9 mouse cellular contexts compared by ENCODE assay signal in genomic region chr7:25802241-25803125, GRCm38 (mm10). TPM values are rescaled to one million over a fixed set of nuclear protein-coding genes. Genes with fewer than 3 reads are reported as not detected.
DNase-seq lines count a peak whose midpoint lies in the region; ATAC-seq and TF ChIP-seq lines count a peak whose summit lies in the region.
"Had no signal": no experiment of that assay in that cellular context is flagged by ENCODE, and none has a peak within 500 bp of the region (broad histone marks: within the 10 kb centered on the region; RNA-seq: fewer than 3 reads in every experiment).

No protein-coding gene starts in this region.

- H3K4me1 ChIP-seq in spleen, adult 2 months (ENCODE audit: control insufficient read depth, insufficient read depth, insufficient read length) = no peaks in the 10 kb centered on the region
- H3K4me1 ChIP-seq in intestine, embryonic 15.5 days (replicated peaks) = peaks cover 14% of the 10 kb centered on the region
- peaks cover 3% of the 10 kb centered on the region; the same call in 1 of the 2 replicates for H3K4me1 ChIP-seq in liver, postnatal 0 days (ENCODE audit: insufficient read depth)
- peaks cover 9% of the 10 kb centered on the region for H3K4me1 ChIP-seq in stomach, embryonic 16.5 days (ENCODE audit: control insufficient read depth, insufficient read depth, low read length)

- WGBS in spleen, adult 2 months = 64% methylated on average over 24 of the region's 24 CpGs
- WGBS in intestine, embryonic 15.5 days = 21% methylated on average over 24 of the region's 24 CpGs
- 35% methylated on average over 24 of the region's 24 CpGs for whole genome bisulfite sequencing in liver, postnatal 0 days (ENCODE audit: insufficient replicate concordance)
- 27% methylated on average over 24 of the region's 24 CpGs for WGBS in stomach, embryonic 16.5 days

- H3K4me3 ChIP-seq in spleen, adult 2 months (ENCODE audit: extremely low read depth, insufficient read depth, insufficient read length) = no peak overlapping the region
- H3K4me3 ChIP-seq in intestine, embryonic 15.5 days (replicated peaks) = peak overlapping the region; percentile 18; the same call in 1 of the 2 replicates
- no peak overlapping the region for H3K4me3 ChIP-seq in liver, postnatal 0 days (ENCODE audit: low read depth, low read length)
- peak overlapping the region; percentile 23; the same call in 1 of the 2 replicates for H3K4me3 ChIP-seq in stomach, embryonic 16.5 days (replicated peaks; ENCODE audit: low read length)
- H3K4me3 ChIP-seq in left cerebral cortex, adult 2 months = no peak overlapping the region

- TF ChIP-seq POLR2A in spleen, adult 2 months (IDR thresholded peaks at IDR 0.05; ENCODE audit: low read depth, low read length) = no peak

- DNase-seq in spleen, adult 2 months (ENCODE audit: low read depth in 1 of 2, low spot score in 2 of 2) = no peak
- DNase-seq in spleen, adult 12 weeks (ENCODE audit: low spot score) = no peak
- peak; percentile 80 to 90 for DNase-seq in gastrocnemius, postnatal 36 days
- DNase-seq in liver, postnatal 0 days = peak; percentile 63
- DNase-seq in left cerebral cortex, adult 2 months (ENCODE audit: extremely low spot score in 1 of 2, low spot score in 2 of 2) = no peak
- DNase-seq in cerebellum, postnatal 4 days (ENCODE audit: low spot score in 2 of 2) = no peak

- no peaks in the 10 kb centered on the region for H3K9me3 ChIP-seq in intestine, embryonic 15.5 days
- H3K9me3 ChIP-seq in liver, postnatal 0 days (ENCODE audit: low read length) = peaks cover 2% of the 10 kb centered on the region; the same call in 1 of the 2 replicates
- no peaks in the 10 kb centered on the region for H3K9me3 ChIP-seq in stomach, embryonic 16.5 days (replicated peaks; ENCODE audit: control insufficient read depth, low read length)

- TF ChIP-seq EP300 in liver, postnatal 0 days (IDR thresholded peaks at IDR 0.05; ENCODE audit: low read depth) = no peak

- H3K4me2 ChIP-seq in intestine, embryonic 15.5 days (replicated peaks) = peak overlapping the region; percentile 47
- 0 out of 2 replicates have a peak overlapping the region, but pooled peaks have one; percentile 32 for H3K4me2 ChIP-seq in liver, postnatal 0 days (ENCODE audit: low read depth, low read length)
- peak overlapping the region; percentile 40 for H3K4me2 ChIP-seq in stomach, embryonic 16.5 days (ENCODE audit: low read depth, low read length)

- TF ChIP-seq CTCF in spleen, adult 2 months (IDR thresholded peaks at IDR 0.05; ENCODE audit: extremely low read depth, insufficient read depth, insufficient read length, insufficient replicate concordance) = no peak
- no peak for TF ChIP-seq CTCF in liver, postnatal 0 days (IDR thresholded peaks at IDR 0.05; ENCODE audit: low read depth)
- TF ChIP-seq CTCF in left cerebral cortex, adult 2 months (IDR thresholded peaks at IDR 0.05) = no peak

- intact Hi-C loops in gastrocnemius, postnatal 36 days (cut with DNase I) = no loop called here
- intact Hi-C loops in left cerebral cortex, adult 2 months (cut with DNase I) = no loop called here

- H3K27me3 ChIP-seq in spleen, adult 2 months (ENCODE audit: control insufficient read depth, insufficient read depth, low read length) = no peaks in the 10 kb centered on the region; the same call in 1 of the 2 replicates
- no peaks in the 10 kb centered on the region for H3K27me3 ChIP-seq in intestine, embryonic 15.5 days (replicated peaks)
- no peaks in the 10 kb centered on the region for H3K27me3 ChIP-seq in liver, postnatal 0 days (ENCODE audit: insufficient read depth, low read length)
- H3K27me3 ChIP-seq in stomach, embryonic 16.5 days (ENCODE audit: control insufficient read depth, insufficient read depth, low read length) = no peaks in the 10 kb centered on the region

- ATAC-seq in intestine, embryonic 15.5 days = peak; percentile 60
- peak; percentile 49 for ATAC-seq in liver, postnatal 0 days
- peak; percentile 75 for ATAC-seq in stomach, embryonic 16.5 days (ENCODE audit: insufficient read depth, low FRiP score)

- H3K36me3 ChIP-seq in spleen, adult 2 months (ENCODE audit: control insufficient read depth, insufficient read depth, low read length) = no peaks in the 10 kb centered on the region
- H3K36me3 ChIP-seq in intestine, embryonic 15.5 days = no peaks in the 10 kb centered on the region
- H3K36me3 ChIP-seq in liver, postnatal 0 days (replicated peaks; ENCODE audit: insufficient read depth, low read length) = no peaks in the 10 kb centered on the region
- H3K36me3 ChIP-seq in stomach, embryonic 16.5 days (ENCODE audit: control insufficient read depth, insufficient read depth, low read length) = no peaks in the 10 kb centered on the region

- H3K27ac ChIP-seq in spleen, adult 2 months (ENCODE audit: insufficient read depth, low read length) = peak overlapping the region; percentile 23; the same call in 1 of the 2 replicates
- peak overlapping the region; percentile 73 for H3K27ac ChIP-seq in intestine, embryonic 15.5 days
- H3K27ac ChIP-seq in liver, postnatal 0 days (ENCODE audit: low read depth) = peak overlapping the region; percentile 44; the same call in 1 of the 2 replicates
- H3K27ac ChIP-seq in stomach, embryonic 16.5 days (ENCODE audit: low read length) = peak overlapping the region; percentile 86
- H3K27ac ChIP-seq in left cerebral cortex, adult 2 months = no peak overlapping the region
- H3K27ac ChIP-seq: macrophage had no signal

- peak overlapping the region; percentile 8; the same call in 1 of the 2 replicates for H3K9ac ChIP-seq in intestine, embryonic 15.5 days
- no peak overlapping the region for H3K9ac ChIP-seq in liver, postnatal 0 days (replicated peaks)
- peak overlapping the region; percentile 47 for H3K9ac ChIP-seq in stomach, embryonic 16.5 days (ENCODE audit: low read length)

RNA-seq across cellular contexts. Expression of gene Axl, which starts 14.0 kb away (rescaled TPM):
- 106 and 129 TPM in 2 replicates for polyA plus RNA-seq in spleen, adult 2 months (2012; rRNA removed)
- total RNA-seq in gastrocnemius, postnatal 36 days (2021) = 10 to 100 TPM; 39.1 to 44.9 TPM
- polyA plus RNA-seq in intestine, embryonic 15.5 days (2015; fragmentation: Nextera tagmentation; extraction: Ambion mirVana) = 69.8 and 71.5 TPM in 2 replicates
- polyA plus RNA-seq in liver, postnatal 0 days (2015; fragmentation: Nextera tagmentation; extraction: Ambion mirVana) = 26.6 and 27.4 TPM in 2 replicates
- polyA plus RNA-seq in stomach, embryonic 16.5 days (2015; fragmentation: Nextera tagmentation; extraction: Ambion mirVana) = 80.8 and 85.1 TPM in 2 replicates
- 10 to 100 TPM; 33.2 to 40.5 TPM for total RNA-seq in left cerebral cortex, adult 2 months (2021)

RNA-seq across cellular contexts. Expression of gene Cyp2s1, which starts 14.2 kb away (rescaled TPM):
- 2.9 and 3.5 TPM in 2 replicates for polyA plus RNA-seq in spleen, adult 2 months (2012; rRNA removed)
- under 1 TPM; 0.17 to 0.18 TPM for total RNA-seq in gastrocnemius, postnatal 36 days (2021)
- 33.2 and 35.9 TPM in 2 replicates for polyA plus RNA-seq in intestine, embryonic 15.5 days (2015; fragmentation: Nextera tagmentation; extraction: Ambion mirVana)
- polyA plus RNA-seq in liver, postnatal 0 days (2015; fragmentation: Nextera tagmentation; extraction: Ambion mirVana) = 0.65 and 0.92 TPM in 2 replicates
- 53.1 and 74.9 TPM in 2 replicates for polyA plus RNA-seq in stomach, embryonic 16.5 days (2015; fragmentation: Nextera tagmentation; extraction: Ambion mirVana)
- 1 to 10 TPM; 3.2 to 4.2 TPM for total RNA-seq in left cerebral cortex, adult 2 months (2021)

RNA-seq across cellular contexts. Expression of gene Hnrnpul1, which starts 47.9 kb away (rescaled TPM):
- polyA plus RNA-seq in spleen, adult 2 months (2012; rRNA removed) = 49.6 and 59.2 TPM in 2 replicates
- 10 to 100 TPM; 60.4 to 62.0 TPM for total RNA-seq in gastrocnemius, postnatal 36 days (2021)
- 43.9 and 51.5 TPM in 2 replicates for polyA plus RNA-seq in intestine, embryonic 15.5 days (2015; fragmentation: Nextera tagmentation; extraction: Ambion mirVana)
- polyA plus RNA-seq in liver, postnatal 0 days (2015; fragmentation: Nextera tagmentation; extraction: Ambion mirVana) = 21.4 and 22.6 TPM in 2 replicates
- 35.4 and 39.6 TPM in 2 replicates for polyA plus RNA-seq in stomach, embryonic 16.5 days (2015; fragmentation: Nextera tagmentation; extraction: Ambion mirVana)
- 100 to 1,000 TPM in 1 of 2 experiments, 10 to 100 TPM in 1; 96.5 to 101 TPM for total RNA-seq in left cerebral cortex, adult 2 months (2021)

Comparison
In these comparisons a context has a peak if more than half of its experiments do, and no peak if none do; other contexts are left out.
1. DNase-seq: peak in gastrocnemius, postnatal 36 days (2 of 2) and liver, postnatal 0 days (single experiment); none in spleen, adult 2 months (0 of 2), spleen, adult 12 weeks (single experiment), left cerebral cortex, adult 2 months (0 of 2) and cerebellum, postnatal 4 days (0 of 2).
2. H3K4me3 ChIP-seq: peak in intestine, embryonic 15.5 days (single experiment) and stomach, embryonic 16.5 days (single experiment); none in spleen, adult 2 months (single experiment), liver, postnatal 0 days (single experiment) and left cerebral cortex, adult 2 months (single experiment).
3. Peak in every context shown above with its lines, with median percentiles within 50 percentile points of each other: ATAC-seq and H3K4me2 ChIP-seq.